Mouse (Mus musculus) heart, embryonic 16.5 days (tissue): Measurements from ENCODE around the gene Lrrc52. TPM values are rescaled to one million over a fixed set of nuclear protein-coding genes. Genes with fewer than 3 reads are reported as not detected.

ENCODE experiments used
- ATAC-seq: fragments of 200-750 bp; cut with Nextera tagmentation; replicated peaks from 2 replicates; pipeline ENCODE4 v1.8.0; 2017; ENCODE audit warnings: moderate number of reproducible peaks; ENCODE audit not compliant: insufficient read depth, low FRiP score; ENCODE audit errors: extremely low read depth
- H3K27ac ChIP-seq: fragments of 300-500 bp; sonication (generic); 2 replicates; pipeline ENCODE4 v1.5.1; 2014; ENCODE audit warnings: mild to moderate bottlenecking, low read length, control low read depth, moderate library complexity
- H3K27me3 ChIP-seq: fragments of 300-500 bp; sonication (generic); 2 replicates; pipeline ENCODE4 v1.6.1; 2014; ENCODE audit warnings: low read length, mixed read lengths; ENCODE audit not compliant: control insufficient read depth, insufficient read depth
- H3K36me3 ChIP-seq: fragments of 300-500 bp; sonication (generic); 2 replicates; pipeline ENCODE4 v1.6.1; 2014; ENCODE audit not compliant: control insufficient read depth, insufficient read depth
- H3K4me1 ChIP-seq: fragments of 300-500 bp; sonication (generic); 2 replicates; pipeline ENCODE4 v1.6.1; 2014; ENCODE audit warnings: low read length, mixed read lengths; ENCODE audit not compliant: control insufficient read depth, insufficient read depth
- H3K4me2 ChIP-seq: fragments of 300-500 bp; sonication (generic); 2 replicates; pipeline ENCODE4 v1.6.1; 2014; ENCODE audit warnings: low read depth, mild to moderate bottlenecking, control low read depth, low read length
- H3K4me3 ChIP-seq: fragments of 300-500 bp; sonication (generic); 2 replicates; pipeline ENCODE4 v1.5.1; 2014; ENCODE audit warnings: mild to moderate bottlenecking, control low read depth, low read length
- H3K9ac ChIP-seq: fragments of 300-500 bp; sonication (generic); 2 replicates; pipeline ENCODE4 v1.6.1; 2014; ENCODE audit warnings: low read length, control low read depth
- H3K9me3 ChIP-seq: fragments of 300-500 bp; sonication (generic); replicated peaks from 2 replicates; pipeline ENCODE4 v1.6.1; 2016; ENCODE audit warnings: low read length; ENCODE audit not compliant: control insufficient read depth
- WGBS: fragments of 180-500 bp; shearing (Covaris S2); extraction: QIAGEN DNeasy Blood & Tissue Kit; methylation state at CpG from one replicate; pipeline ENCODE4 v1.1.7; 2014; 5-methylcytosine and 5-hydroxymethylcytosine counted together
- polyA plus RNA-seq: library from polyadenylated mRNA; unstranded; fragments of >200 nt; fragmentation: Nextera tagmentation; extraction: Ambion mirVana; gene quantifications from 2 replicates; pipeline ENCODE4 v1.2.1, GENCODE M21; 2015

Gene Lrrc52
- polyA plus RNA-seq, 1 experiment from 2014 or later: not detected

DNA sequence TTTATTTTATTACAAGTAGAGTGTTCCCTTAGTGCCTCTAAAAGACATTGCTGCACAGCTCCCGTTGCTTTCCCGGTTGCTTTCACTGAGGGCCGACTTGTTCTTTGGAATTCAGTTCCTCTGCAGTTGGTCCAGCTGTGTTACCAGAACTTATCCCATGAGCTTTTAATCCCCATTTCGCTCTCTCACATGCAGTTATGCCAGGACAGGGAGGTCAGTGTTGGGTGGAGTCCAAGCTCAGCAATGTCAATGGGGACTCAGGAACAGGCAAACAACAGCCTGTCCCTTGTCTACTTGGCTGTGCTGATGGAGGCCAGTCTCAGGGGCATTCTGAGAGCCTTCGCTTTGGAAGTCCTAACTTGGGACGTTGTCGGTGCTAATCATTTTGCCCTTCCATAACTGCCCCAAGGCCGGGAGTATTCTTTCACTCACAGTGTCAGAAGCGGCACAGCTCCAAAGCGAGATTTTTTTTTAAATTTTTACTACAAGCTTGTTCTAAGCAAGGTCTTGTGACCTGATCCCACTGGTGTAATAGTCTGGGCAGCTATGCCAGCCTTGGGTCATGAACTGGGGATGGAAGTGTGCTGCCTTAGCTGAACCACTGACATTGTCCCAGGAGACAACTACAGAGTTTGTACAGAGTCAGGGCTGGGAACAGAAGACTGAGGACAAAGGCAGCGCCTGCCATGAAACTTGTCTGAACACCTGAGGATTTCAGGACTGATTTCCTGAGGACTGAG lies 43.9 kb downstream of the Lrrc52 start:
- no peaks in the 10 kb centered on the region for H3K36me3 ChIP-seq
- WGBS: 53% methylated on average over 11 of the region's 11 CpGs
- no peak overlapping the region for H3K4me3 ChIP-seq
- H3K27me3 ChIP-seq: no peaks in the 10 kb centered on the region
- H3K9ac ChIP-seq: no peak overlapping the region
- peak overlapping the region; percentile 53 for H3K27ac ChIP-seq
- H3K9me3 ChIP-seq: no peaks in the 10 kb centered on the region
- H3K4me1 ChIP-seq: peaks cover 17% of the 10 kb centered on the region
- peak; percentile 69 for ATAC-seq
- peak overlapping the region; percentile 3; the same call in 1 of the 2 replicates for H3K4me2 ChIP-seq

DNA sequence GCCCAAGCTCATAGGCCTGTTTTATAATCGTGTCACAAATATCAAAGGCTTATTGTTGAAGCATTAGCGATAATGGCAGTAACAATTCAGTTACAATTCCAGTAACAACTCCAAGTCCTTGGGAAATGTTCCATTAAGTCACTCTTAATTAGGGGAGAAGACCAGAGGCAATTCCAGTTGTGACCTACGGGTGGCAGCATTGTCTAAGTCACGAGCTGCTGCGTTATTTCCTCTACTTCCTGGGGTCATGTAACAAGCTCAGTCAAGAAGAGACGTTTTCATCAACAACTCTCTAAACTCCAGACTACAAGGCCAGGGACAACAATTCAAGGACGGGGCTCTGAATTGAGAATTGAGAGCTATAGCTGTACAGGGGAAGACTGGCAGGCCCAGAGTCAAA lies 51.7 kb downstream of the Lrrc52 start:
- 0 out of 2 replicates have a peak, but pooled peaks cover 2% of the 10 kb centered on the region for H3K27me3 ChIP-seq
- no peaks in the 10 kb centered on the region for H3K4me1 ChIP-seq
- no peak overlapping the region for H3K9ac ChIP-seq
- H3K4me2 ChIP-seq: no peak overlapping the region
- no peaks in the 10 kb centered on the region for H3K36me3 ChIP-seq
- no peak overlapping the region for H3K27ac ChIP-seq
- 1% methylated on average over 7 of the region's 7 CpGs for WGBS
- ATAC-seq: no peak
- H3K9me3 ChIP-seq: no peaks in the 10 kb centered on the region
- no peak overlapping the region for H3K4me3 ChIP-seq

DNA sequence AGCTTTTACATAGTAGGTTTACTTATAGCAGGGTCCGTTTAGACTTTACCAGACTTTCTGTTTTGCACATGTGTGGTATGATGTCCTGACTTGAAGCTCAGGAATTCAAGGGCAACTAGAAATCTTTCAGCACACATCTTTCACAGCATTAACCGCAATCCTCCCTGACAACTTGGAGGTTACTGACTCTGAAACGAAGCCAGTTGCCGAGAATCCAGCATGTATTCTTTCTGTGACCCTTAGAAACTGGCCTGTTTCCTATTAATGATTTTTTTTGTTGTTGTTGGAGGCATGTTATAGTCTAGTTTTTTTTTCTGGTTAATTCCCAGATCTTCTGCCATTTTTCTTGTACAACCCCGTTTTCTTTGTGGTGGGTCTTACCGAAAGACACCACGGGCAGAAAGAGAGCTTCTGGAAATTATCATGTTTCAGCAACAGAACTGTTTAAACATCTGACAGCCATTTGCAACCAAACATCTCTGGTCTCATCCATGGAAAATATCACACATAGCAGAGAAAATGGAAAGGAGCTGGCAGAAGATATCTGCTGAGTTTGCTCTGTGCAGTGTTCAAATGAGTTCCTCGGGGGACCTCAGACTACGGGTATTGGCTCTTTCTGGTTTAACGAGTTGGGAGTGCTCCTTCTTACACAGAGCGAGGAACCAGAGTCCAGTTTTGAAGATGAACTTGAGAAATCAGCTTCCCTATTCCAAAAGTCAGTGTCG lies 54.4 kb downstream of the Lrrc52 start:
- 54% methylated on average over 12 of the region's 12 CpGs for WGBS
- H3K4me2 ChIP-seq: no peak overlapping the region
- ATAC-seq: no peak

DNA sequence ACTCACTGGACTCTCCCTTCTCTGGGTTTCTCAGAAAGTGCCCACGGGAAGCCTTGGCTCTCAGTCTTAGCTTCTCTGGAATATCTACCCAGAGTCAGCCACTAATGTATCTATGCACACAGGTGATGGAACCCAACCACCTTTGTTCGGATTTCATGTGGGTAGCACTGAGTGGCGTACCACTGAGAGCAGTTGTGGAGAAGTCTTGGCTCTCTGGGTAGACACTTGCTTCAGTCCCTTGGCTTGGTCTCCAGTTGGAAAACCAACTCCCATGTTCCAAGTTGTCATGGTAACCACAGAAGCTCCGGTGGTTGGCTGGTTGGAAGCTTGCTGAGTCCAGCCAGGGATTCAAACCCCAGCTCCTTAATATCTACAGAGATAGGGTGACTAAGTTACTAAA lies 57.0 kb downstream of the Lrrc52 start:
- H3K4me3 ChIP-seq: no peak overlapping the region
- no peak overlapping the region for H3K4me2 ChIP-seq
- no peak for ATAC-seq
- no peaks in the 10 kb centered on the region for H3K4me1 ChIP-seq
- no peak overlapping the region for H3K27ac ChIP-seq
- no peak overlapping the region for H3K9ac ChIP-seq
- 72% methylated on average over 4 of the region's 4 CpGs for WGBS
- H3K9me3 ChIP-seq: no peaks in the 10 kb centered on the region
- H3K36me3 ChIP-seq: no peaks in the 10 kb centered on the region
- H3K27me3 ChIP-seq: peaks cover 5% of the 10 kb centered on the region; the same call in 1 of the 2 replicates

More for the DNA sequence above, 54.4 kb downstream of the Lrrc52 start:
- Histone ChIP-seq H3K9me3 (no peaks in the 10 kb centered on the region), H3K4me3 (no peak overlapping the region), H3K4me1 (no peaks in the 10 kb centered on the region), H3K9ac (no peak overlapping the region), H3K36me3 (no peaks in the 10 kb centered on the region), H3K27ac (no peak overlapping the region), H3K27me3 (0 out of 2 replicates have a peak, but pooled peaks cover 5% of the 10 kb centered on the region)

DNA sequence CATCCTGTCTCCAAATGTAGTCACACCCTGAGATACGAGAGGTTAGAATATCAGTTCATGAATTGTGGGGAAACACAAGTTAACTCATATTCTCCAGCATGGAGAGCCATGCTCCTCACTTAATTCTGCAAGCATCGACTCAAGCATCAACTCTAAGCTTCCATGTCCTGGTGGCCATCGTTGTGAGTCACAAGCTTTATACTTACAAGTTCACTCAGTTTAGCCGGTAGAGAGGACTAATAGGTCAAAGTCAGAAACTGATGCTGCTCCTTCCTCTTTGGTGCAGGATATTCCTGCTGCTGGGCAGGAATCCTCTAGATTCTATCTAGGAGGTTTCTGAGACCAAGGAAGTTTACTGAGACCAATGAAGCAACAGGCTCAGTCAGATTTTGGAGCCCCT lies 61.3 kb downstream of the Lrrc52 start:
- WGBS: 73% methylated on average over 4 of the region's 4 CpGs
- no peak overlapping the region for H3K27ac ChIP-seq
- peaks cover 4% of the 10 kb centered on the region; the same call in 1 of the 2 replicates for H3K27me3 ChIP-seq
- no peaks in the 10 kb centered on the region for H3K9me3 ChIP-seq
- H3K9ac ChIP-seq: no peak overlapping the region
- H3K36me3 ChIP-seq: no peaks in the 10 kb centered on the region
- ATAC-seq: no peak
- no peaks in the 10 kb centered on the region for H3K4me1 ChIP-seq
- H3K4me3 ChIP-seq: no peak overlapping the region
- H3K4me2 ChIP-seq: no peak overlapping the region

Other genes starting within 250 kb of the Lrrc52 start
- gene Uck2, start 181.5 kb downstream of the Lrrc52 start, polyA plus RNA-seq: 51.4 and 68.8 TPM in 2 replicates
- 85.3 and 99.1 TPM in 2 replicates for gene Tmco1, start 158.4 kb downstream of the Lrrc52 start, polyA plus RNA-seq
- gene Aldh9a1, start 116.8 kb downstream of the Lrrc52 start, polyA plus RNA-seq: 37.3 and 42.0 TPM in 2 replicates
- 191 and 198 TPM in 2 replicates for gene Mgst3, start 72.9 kb downstream of the Lrrc52 start, polyA plus RNA-seq
- 1.3 and 1.5 TPM in 2 replicates for gene Rxrg, start 131.6 kb upstream of the Lrrc52 start, polyA plus RNA-seq
- gene Lmx1a, start 222.5 kb upstream of the Lrrc52 start, polyA plus RNA-seq: 0.06 TPM in 1 of 2 replicates, not detected in the other